Mouse (Mus musculus) testis, adult 2 months (tissue): Measurements from ENCODE around the gene Mcoln3. TPM values are rescaled to one million over a fixed set of nuclear protein-coding genes. Genes with fewer than 3 reads are reported as not detected.

Source experiments
- H3K27ac ChIP-seq: fragments of 200-500 bp; 2 replicates; pipeline ENCODE4 v1.5.1; 2012; ENCODE audit warnings: low read depth, low read length; ENCODE audit not compliant: control insufficient read depth, insufficient read depth
- H3K27me3 ChIP-seq: fragments of 200-500 bp; 2 replicates; pipeline ENCODE4 v1.6.1; 2012; ENCODE audit warnings: mild to moderate bottlenecking, low read length, moderate library complexity; ENCODE audit not compliant: control insufficient read depth, insufficient read depth
- H3K36me3 ChIP-seq: fragments of 200-500 bp; 2 replicates; pipeline ENCODE4 v1.6.1; 2012; ENCODE audit warnings: mild to moderate bottlenecking, low read length; ENCODE audit not compliant: control insufficient read depth, insufficient read depth
- H3K4me1 ChIP-seq: fragments of 200-500 bp; 2 replicates; pipeline ENCODE4 v1.6.1; 2012; ENCODE audit warnings: low read length; ENCODE audit not compliant: control insufficient read depth, insufficient read depth
- H3K4me3 ChIP-seq: fragments of 200-500 bp; 2 replicates; pipeline ENCODE4 v1.5.1; 2012; ENCODE audit warnings: low read depth, mild to moderate bottlenecking, low read length, moderate library complexity, mixed read lengths; ENCODE audit not compliant: control insufficient read depth
- CTCF ChIP-seq: fragments of 200-500 bp; IDR thresholded peaks from 2 replicates; pipeline ENCODE4 v1.5.1; 2012; ENCODE audit warnings: low read depth, mild to moderate bottlenecking, inconsistent platforms, low read length, moderate library complexity; ENCODE audit not compliant: control insufficient read depth, insufficient read depth, insufficient replicate concordance
- POLR2A ChIP-seq: fragments of 200-500 bp; IDR thresholded peaks from 2 replicates; pipeline ENCODE4 v1.6.1; 2012; ENCODE audit warnings: low read depth, mild to moderate bottlenecking, inconsistent platforms, low read length, moderate library complexity; ENCODE audit not compliant: control insufficient read depth
- polyA plus RNA-seq: library from polyadenylated mRNA; depleted of rRNA; stranded (reverse); fragments of >200 nt; gene quantifications from 2 replicates; pipeline ENCODE4 v1.2.3, GENCODE M21; 2012; rRNA removed

Mcoln3 gene
- polyA plus RNA-seq = 0.11 TPM in 1 of 2 replicates, not detected in the other

- no peak for TF ChIP-seq POLR2A
- no peak for TF ChIP-seq CTCF
- H3K27me3 ChIP-seq = no peaks in the 10 kb centered on the region
- no peak within 1 kb of the TSS for H3K27ac ChIP-seq
- H3K4me3 ChIP-seq = no peak within 1 kb of the TSS; the same call in 1 of the 2 replicates
- H3K4me1 ChIP-seq = peaks cover 4% of the 10 kb centered on the region
- no peaks in the 10 kb centered on the region for H3K36me3 ChIP-seq
These were observed at the start of gene Mcoln3 for GRCm38 (mm10) chr3:146117258-146117996. Gene Mcoln3 (plus strand): TSS chr3:146117450.

GRCm38 (mm10) chr3:146069276-146069675, 48.0 kb upstream of the Mcoln3 start:
- H3K36me3 ChIP-seq = peaks cover 2% of the 10 kb centered on the region; the same call in 1 of the 2 replicates
- no peak overlapping the region for H3K27ac ChIP-seq
- H3K27me3 ChIP-seq = no peaks in the 10 kb centered on the region
- no peaks in the 10 kb centered on the region for H3K4me1 ChIP-seq
- TF ChIP-seq CTCF (no peak), POLR2A (no peak)
- H3K4me3 ChIP-seq = no peak overlapping the region

GRCm38 (mm10) chr3:146072780-146073179, 44.5 kb upstream of the Mcoln3 start:
- H3K27me3 ChIP-seq = no peaks in the 10 kb centered on the region
- TF ChIP-seq CTCF = no peak
- no peak for TF ChIP-seq POLR2A

GRCm38 (mm10) chr3:146080241-146080640, 37.0 kb upstream of the Mcoln3 start:
- Histone ChIP-seq H3K4me3 (no peak overlapping the region), H3K27me3 (no peaks in the 10 kb centered on the region), H3K27ac (no peak overlapping the region), H3K36me3 (no peaks in the 10 kb centered on the region; the same call in 1 of the 2 replicates), H3K4me1 (no peaks in the 10 kb centered on the region)
- TF ChIP-seq CTCF (no peak), POLR2A (no peak)

More at GRCm38 (mm10) chr3:146072780-146073179, 44.5 kb upstream of the Mcoln3 start:
- Histone ChIP-seq H3K4me1 (no peaks in the 10 kb centered on the region), H3K27ac (no peak overlapping the region), H3K4me3 (no peak overlapping the region), H3K36me3 (no peaks in the 10 kb centered on the region)

GRCm38 (mm10) chr3:146090988-146091657, 26.1 kb upstream of the Mcoln3 start:
- Histone ChIP-seq H3K27me3 (no peaks in the 10 kb centered on the region), H3K36me3 (no peaks in the 10 kb centered on the region; the same call in 1 of the 2 replicates), H3K27ac (no peak overlapping the region), H3K4me3 (no peak overlapping the region), H3K4me1 (no peaks in the 10 kb centered on the region)
- TF ChIP-seq CTCF = no peak
- no peak for TF ChIP-seq POLR2A

GRCm38 (mm10) chr3:146095066-146095465, 22.2 kb upstream of the Mcoln3 start:
- Histone ChIP-seq H3K27me3 (no peaks in the 10 kb centered on the region), H3K27ac (no peak overlapping the region), H3K4me3 (no peak overlapping the region), H3K36me3 (no peaks in the 10 kb centered on the region; the same call in 1 of the 2 replicates), H3K4me1 (peaks cover 4% of the 10 kb centered on the region; the same call in 1 of the 2 replicates)
- TF ChIP-seq POLR2A = no peak
- TF ChIP-seq CTCF = no peak

GRCm38 (mm10) chr3:146096986-146097385, 20.3 kb upstream of the Mcoln3 start:
- Histone ChIP-seq H3K4me1 (peaks cover 4% of the 10 kb centered on the region; the same call in 1 of the 2 replicates), H3K4me3 (no peak overlapping the region), H3K27ac (no peak overlapping the region), H3K36me3 (no peaks in the 10 kb centered on the region; the same call in 1 of the 2 replicates), H3K27me3 (no peaks in the 10 kb centered on the region)
- TF ChIP-seq POLR2A = no peak
- TF ChIP-seq CTCF = no peak
